ENCODE assay signal across 22 mouse cellular contexts in the genomic region with DNA sequence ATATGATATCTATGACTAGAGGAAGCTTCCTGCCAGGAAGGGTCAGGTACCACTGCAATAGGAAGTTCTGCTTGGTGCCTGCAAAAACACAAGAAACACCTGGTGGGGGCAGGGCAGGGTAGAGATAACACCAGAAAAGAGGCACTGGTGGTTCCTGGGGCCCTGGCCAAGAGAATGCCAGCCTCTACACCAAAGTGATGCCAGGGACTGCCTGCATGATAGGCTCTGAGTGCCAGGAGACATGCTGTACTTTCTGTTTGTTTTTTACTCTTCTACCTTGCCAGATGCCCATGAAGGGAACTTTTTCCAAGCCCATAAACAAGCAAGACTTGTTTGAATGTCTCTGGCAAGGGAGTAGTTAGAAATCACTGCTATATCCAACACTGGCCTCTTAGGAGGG.
DNase-seq lines count a peak whose midpoint lies in the region; ATAC-seq lines count a peak whose summit lies in the region.
"Had no signal": no experiment of that assay in that cellular context is flagged by ENCODE, and none has a peak within 500 bp of the region (broad histone marks: within the 10 kb centered on the region; RNA-seq: fewer than 3 reads in every experiment).

No protein-coding gene starts in this region.

- no peak overlapping the region for H3K9ac ChIP-seq in heart, embryonic 12.5 days
- H3K9ac ChIP-seq: forebrain, embryonic 13.5 days; hindbrain, embryonic 14.5 days had no signal

- no peak for ATAC-seq in heart, embryonic 12.5 days (ENCODE audit: insufficient number of reproducible peaks, low FRiP score)
- ATAC-seq: activated CD4-positive, CD25-positive, alpha-beta regulatory T cell, adult 4 months; forebrain, embryonic 13.5 days; forebrain, embryonic 16.5 days; hindbrain, postnatal 0 days; inflammation-experienced regulatory T-cells, adult 6 months; intestine, embryonic 16.5 days had no signal

- H3K27ac ChIP-seq in heart, embryonic 12.5 days (ENCODE audit: poor library complexity, severe bottlenecking) = no peak overlapping the region
- H3K27ac ChIP-seq: forebrain, embryonic 10.5 days; forebrain, embryonic 13.5 days; hindbrain, embryonic 14.5 days; hindbrain, postnatal 0 days had no signal

- H3K4me2 ChIP-seq in heart, embryonic 12.5 days = no peak overlapping the region
- H3K4me2 ChIP-seq: forebrain, embryonic 13.5 days; hindbrain, embryonic 14.5 days had no signal

- H3K4me1 ChIP-seq in heart, embryonic 12.5 days (replicated peaks) = no peaks in the 10 kb centered on the region
- H3K4me1 ChIP-seq: forebrain, embryonic 13.5 days had no signal

- no peak overlapping the region for H3K4me3 ChIP-seq in heart, embryonic 12.5 days
- H3K4me3 ChIP-seq: forebrain, embryonic 10.5 days; forebrain, embryonic 13.5 days had no signal

- peak; percentile 9 to 29 for DNase-seq in cerebellum, postnatal 10 days
- DNase-seq in cerebellum, adult 9-10 months = no peak
- DNase-seq in heart, adult 11 months = peak; percentile 93
- DNase-seq in heart, adult 8-10 months (ENCODE audit: low spot score) = peak; percentile 8
- no peak for DNase-seq in heart, postnatal 4 days
- DNase-seq in urinary bladder, postnatal 14 days (ENCODE audit: low spot score) = peak; percentile 24
- DNase-seq in urinary bladder, adult 18-20 months (ENCODE audit: low spot score in 2 of 2) = no peak
- DNase-seq: adrenal gland, adult 8-10 months; adrenal gland, postnatal 25 days; cerebellum, adult 18-20 months; cerebellum, adult 9-11 months; gastrocnemius, postnatal 14 days; kidney, adult 18-20 months had no signal

- H3K27me3 ChIP-seq in heart, embryonic 12.5 days (replicated peaks) = no peaks in the 10 kb centered on the region
- H3K27me3 ChIP-seq: forebrain, embryonic 13.5 days had no signal

- no peaks in the 10 kb centered on the region for H3K36me3 ChIP-seq in heart, embryonic 12.5 days
- H3K36me3 ChIP-seq: forebrain, embryonic 10.5 days had no signal

- no peaks in the 10 kb centered on the region for H3K9me3 ChIP-seq in heart, embryonic 12.5 days (replicated peaks)
- H3K9me3 ChIP-seq: forebrain, embryonic 10.5 days; forebrain, embryonic 13.5 days had no signal

Comparison
In these comparisons a context has a peak if more than half of its experiments do, and no peak if none do; other contexts are left out.
1. DNase-seq: peak in cerebellum, postnatal 10 days (2 of 2), heart, adult 11 months (single experiment), heart, adult 8-10 months (single experiment) and urinary bladder, postnatal 14 days (single experiment); none in cerebellum, adult 9-10 months (single experiment), heart, postnatal 4 days (single experiment) and urinary bladder, adult 18-20 months (0 of 2).